Mouse (Mus musculus) forelimb bud, embryonic 11.5 days (tissue): ENCODE results near the gene Prkn.

ENCODE experiments used
- DNase-seq: peaks from one replicate; pipeline ENCODE4 v3.0.0-alpha.2; 2012; ENCODE audit warnings: low read depth, low spot score

The Prkn gene

GRCm38 (mm10) chr17:10987040-10987439 is 146.9 kb downstream of the Prkn start:
- DNase-seq = no peak

- no peak for DNase-seq
These were observed 157.1 kb downstream of the Prkn start for GRCm38 (mm10) chr17:10997291-10997690.

DNA sequence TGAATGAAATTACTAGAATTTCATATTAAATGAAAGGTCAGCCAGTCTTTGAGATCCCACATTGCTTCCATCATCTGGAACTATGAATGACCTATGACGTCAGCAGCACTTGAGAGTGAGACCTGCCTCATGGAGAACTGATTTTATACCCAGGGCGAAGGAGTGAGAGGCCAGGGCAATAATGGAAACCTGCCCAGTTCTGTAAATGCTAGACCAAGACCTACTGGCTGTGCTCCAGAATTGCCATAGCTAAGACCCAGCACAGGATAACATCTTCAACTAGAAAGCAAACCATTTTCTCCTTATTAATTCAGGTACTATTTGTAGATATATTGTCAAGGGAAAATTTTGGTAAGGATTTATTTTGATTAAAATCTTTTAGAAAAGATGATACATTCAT is 183.2 kb downstream of the Prkn start:
- no peak for DNase-seq

DNA sequence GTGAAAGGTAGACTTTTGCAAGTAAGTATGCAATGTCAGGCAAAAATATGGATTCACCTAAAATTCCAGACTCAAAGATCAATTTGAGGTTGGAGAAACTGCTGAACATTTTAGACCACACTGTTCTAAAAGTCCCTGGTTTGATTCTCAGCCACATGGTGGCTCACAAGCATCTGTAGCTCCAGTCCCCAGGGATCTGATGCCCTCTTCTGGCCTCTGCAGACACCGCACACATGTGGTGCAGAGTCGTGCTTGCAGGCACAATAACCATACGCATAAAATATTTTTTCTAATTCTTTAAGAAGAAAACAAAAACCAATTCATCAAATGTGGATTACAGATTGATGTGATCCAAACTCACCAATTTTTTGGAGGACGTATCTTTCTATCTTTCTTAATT is 189.2 kb downstream of the Prkn start:
- DNase-seq = no peak

GRCm38 (mm10) chr17:11030936-11031335 is 190.8 kb downstream of the Prkn start:
- peak; percentile 29 for DNase-seq

DNA sequence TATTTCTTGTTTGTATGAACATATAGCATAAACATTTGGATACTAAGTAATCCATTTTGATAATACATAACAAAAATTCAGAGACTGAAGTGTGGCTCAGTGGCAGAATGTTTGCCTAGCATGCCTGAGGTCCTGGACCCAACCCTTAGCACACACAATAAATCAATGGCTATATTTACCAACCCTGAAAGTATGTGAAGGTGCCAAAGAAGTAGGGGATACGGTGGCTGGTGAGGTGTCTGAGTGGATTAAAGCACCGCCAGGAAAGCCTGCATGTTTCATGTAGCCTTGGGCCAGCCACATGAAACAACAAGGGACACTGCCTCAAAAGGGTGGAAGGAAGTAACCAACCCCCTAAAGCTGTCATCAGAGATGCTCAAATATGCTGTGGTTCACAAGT is 192.2 kb downstream of the Prkn start:
- DNase-seq = no peak

DNA sequence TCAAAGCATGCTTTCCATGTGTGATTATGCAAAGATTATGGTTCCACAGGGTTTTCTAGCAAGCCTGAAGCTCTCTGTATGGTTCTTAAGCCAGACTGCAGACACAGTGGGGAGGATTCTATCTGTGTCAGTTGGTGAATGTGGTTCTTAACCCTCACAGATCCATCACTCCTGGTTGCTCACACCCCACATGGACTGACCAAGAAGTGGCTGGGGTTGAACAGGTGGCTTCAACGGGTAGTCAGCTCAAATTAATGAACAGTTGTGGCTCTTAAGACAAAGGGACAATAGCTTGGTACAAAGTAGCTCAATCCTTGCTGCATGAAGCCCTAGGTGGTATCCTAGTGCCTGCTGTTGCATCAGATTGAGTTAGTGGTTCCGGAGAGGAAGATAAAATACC is 193.4 kb downstream of the Prkn start:
- no peak for DNase-seq

DNA sequence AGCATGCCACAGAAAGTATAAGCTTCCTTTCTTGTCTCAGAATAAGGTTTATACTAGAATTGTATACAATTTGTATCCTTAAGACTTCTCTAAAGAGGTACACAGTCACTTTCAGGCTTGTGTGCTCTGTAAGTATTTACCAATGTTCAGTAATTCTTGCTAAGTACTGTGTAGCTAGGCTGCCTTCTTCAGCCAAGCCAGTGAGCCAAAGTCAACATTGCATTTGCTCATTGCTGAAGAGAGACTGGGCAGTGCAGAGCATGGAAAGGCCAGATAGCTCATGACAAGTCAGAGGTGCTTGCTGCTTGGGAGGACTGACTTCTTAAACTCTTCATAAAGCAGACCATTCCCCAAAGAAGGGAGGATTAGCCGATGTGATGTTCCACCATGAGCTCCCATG is 198.1 kb downstream of the Prkn start:
- DNase-seq = no peak

- DNase-seq = no peak
These were observed 218.8 kb downstream of the Prkn start for GRCm38 (mm10) chr17:11058986-11059385.

DNA sequence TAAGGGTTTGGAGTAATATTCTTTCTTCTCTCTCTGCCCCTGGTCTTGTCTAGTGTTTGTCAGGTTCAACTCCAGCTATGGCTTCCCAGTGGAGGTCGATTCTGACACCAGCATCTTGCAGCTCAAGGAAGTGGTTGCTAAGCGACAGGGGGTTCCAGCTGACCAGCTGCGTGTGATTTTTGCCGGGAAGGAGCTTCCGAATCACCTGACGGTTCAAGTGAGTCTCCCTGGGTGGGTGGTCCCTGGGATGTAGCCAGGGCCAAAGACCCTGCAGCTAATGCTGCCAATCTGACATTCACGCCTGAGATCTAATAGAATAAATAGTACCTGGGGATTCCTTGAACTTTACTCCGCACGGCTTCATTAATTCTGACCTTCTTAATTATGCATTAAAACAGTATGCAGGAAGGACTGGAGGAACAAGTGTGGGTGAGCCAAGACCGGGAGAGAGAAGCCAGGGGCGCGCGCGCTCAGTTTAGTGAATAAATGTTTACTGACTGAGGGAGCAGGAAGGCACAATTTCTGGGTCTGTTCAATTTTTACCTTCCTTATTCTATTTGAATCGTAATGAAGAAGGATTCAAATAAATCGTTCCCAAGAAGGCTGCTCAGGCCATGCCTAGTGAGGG is 227.0 kb downstream of the Prkn start:
- DNase-seq = no peak

DNA sequence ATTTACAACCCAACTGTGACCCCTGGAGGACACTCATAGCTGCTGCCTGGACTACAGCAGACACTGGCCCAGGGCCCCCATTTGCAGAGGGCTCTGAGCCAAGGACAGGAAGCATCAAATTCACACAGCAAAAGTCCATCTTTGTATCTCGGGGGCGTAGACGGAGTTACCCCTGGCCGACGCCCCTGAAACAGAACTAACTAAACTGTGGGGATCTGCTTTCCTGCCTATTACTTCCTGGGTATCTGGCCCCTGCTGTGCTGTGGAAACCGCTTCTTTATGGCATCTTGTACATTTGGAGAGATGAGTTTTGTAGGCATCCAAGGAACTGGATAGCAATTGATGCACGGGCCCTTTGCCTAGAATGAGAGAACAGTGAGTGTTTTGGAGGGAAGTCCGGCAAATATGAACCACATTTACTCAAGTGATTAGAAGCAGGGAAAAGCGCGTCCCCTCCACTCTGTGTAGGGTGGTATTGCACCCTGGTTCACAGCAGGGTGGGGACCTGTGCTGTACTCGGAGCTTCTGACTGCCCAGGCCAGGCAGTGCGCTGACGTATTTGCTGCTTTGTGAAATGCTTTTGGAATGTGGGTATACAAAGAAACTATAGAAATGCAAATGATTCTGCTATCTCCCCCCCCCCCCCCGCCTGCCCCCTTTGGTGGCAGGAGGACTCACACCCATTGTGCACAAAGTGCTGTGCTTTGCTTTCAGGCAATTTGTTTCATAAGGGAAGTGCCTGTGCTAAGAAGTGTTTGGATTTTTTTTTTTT is 227.7 kb downstream of the Prkn start:
- DNase-seq = peak; percentile 42

DNA sequence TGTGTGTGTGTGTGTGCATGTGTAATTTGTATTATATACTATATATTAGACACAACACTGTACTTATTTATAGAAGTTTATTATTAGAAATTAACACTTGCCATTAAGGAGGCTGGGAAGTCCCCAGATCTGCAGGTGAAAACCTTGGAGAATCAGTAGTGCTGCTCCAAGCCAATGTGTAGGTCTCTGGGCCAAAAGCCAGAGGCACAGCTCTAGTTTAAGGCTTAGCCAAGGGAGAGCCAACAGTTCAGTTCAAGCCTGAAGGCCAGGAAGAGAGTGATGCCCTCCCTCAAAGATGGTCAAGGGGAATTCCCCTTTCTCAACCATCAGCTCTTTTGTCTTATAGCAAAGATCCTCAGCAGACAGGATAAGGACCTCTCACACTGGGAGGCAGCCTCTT is 230.8 kb downstream of the Prkn start:
- DNase-seq = no peak

- DNase-seq = no peak
These were observed 236.2 kb downstream of the Prkn start for GRCm38 (mm10) chr17:11076319-11076903.

GRCm38 (mm10) chr17:11086492-11086891 is 246.3 kb downstream of the Prkn start:
- DNase-seq = no peak

- DNase-seq = peak; percentile 62
These were observed 246.9 kb downstream of the Prkn start for GRCm38 (mm10) chr17:11087088-11087487.

DNA sequence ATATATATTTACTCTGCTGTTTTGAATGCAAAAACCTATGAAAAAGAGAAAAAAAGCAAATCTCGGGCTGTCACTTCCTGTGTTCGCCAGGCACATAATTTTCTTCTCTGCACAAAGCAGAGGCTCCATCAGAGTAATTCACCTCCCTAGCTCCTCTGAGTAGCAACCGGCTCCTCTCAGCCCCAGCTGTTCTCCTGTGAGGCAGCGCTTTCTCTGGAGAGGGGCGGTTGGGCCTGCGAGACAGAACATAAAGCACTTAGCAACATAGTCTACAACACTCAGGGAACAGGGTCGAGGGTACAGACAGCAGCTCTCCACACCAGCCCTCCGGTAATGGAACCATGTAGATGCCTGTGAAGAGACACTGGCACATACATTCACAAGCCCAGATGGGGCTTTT is 247.6 kb downstream of the Prkn start:
- DNase-seq = no peak

DNA sequence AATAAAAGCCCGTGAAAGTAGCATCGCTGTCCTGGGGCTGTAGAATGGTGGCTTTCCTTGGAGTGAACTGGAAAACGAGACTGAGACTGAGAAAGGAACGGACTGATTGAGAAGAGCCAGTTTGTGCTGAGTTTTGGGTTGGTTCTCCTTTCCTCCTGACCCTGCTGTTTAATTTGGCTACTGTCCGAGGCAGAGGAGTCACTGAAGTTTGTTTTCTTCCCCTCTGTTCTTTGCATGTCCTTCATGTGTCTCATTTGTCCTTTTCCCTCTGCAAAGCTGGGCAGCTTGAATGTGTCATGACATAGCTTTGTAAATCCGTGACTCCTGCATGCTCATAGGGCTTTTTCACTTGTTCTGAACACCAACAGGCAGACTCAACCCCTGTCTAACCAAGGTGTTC is 249.2 kb downstream of the Prkn start:
- no peak for DNase-seq

- DNase-seq = peak; percentile 74
These were observed 252.7 kb downstream of the Prkn start for GRCm38 (mm10) chr17:11092900-11093299.

- DNase-seq = no peak
These were observed 253.1 kb downstream of the Prkn start for GRCm38 (mm10) chr17:11093321-11093720.

- no peak for DNase-seq
These were observed 266.8 kb downstream of the Prkn start for GRCm38 (mm10) chr17:11107007-11107406.

DNA sequence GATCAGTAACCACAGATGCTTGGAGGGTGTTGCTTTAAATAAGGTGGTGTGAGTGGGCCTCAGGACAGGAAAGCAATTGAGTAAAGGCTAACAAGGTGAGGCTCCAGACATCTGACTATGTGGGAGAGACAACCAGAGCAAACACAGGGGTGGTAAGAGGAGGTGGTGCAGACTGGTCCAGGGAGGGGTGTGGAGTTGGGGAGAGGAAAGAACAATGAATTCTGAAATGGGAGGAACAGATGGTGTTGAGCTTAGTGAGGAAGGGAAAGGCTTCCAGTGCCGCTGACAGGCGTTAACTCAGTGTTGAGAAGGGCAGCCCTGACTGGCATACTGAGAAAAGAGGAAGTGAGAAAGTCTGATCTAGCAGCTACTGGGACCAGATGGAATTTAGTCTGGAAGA is 267.7 kb downstream of the Prkn start:
- DNase-seq = no peak

- no peak for DNase-seq
These were observed 277.3 kb downstream of the Prkn start for GRCm38 (mm10) chr17:11117508-11117907.

DNA sequence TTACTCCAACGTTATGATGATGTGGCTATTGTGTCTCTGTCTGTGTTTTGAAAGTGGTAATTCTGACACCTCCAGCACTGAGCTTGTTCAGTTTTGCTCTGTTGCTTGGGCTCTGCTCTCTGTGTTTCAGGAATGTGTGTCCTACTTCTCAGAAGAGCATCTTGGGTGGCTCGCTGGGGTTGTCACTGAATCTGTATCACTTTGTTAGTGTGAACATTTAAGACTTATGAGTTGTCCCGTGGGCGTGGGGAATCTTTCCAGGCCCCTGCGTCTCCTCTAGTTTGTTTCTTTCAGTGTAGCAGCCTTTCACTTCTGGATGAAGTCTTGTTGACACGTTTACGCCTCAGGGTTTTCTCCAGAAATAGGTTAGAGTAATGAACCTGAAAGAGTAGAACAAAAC is 283.9 kb downstream of the Prkn start:
- no peak for DNase-seq
